In the genomic region with DNA sequence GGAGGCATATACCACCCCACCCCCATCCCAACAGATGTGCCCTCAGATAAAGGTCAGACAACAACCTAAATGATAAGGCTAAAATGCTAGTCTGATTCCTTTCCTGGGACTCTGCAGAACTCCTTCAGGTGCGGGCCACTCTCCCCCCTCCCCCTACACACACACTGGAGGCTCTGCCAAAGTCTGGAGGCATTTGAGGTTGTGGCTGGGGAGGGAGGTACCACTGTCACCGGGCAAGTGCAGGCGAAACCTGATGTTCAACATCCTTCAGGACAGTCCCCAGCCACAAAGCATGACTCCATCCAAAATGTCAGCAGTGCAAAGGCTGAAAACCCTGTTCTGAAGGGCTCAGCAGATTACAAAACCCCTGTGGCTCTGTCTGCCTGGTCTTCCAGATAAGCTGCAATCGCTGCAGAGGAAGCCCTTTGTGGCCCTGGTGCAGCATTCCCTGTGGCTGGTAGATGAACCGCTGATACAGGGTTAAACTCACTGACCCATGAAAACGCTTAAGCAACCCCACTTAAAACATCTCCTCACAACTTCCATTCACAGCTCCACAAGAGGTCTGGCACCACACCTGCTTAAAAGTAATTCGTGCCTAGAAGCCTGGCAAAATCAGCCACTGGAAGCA, we compare ENCODE assay signal across 8 mouse cellular contexts.
DNase-seq lines count a peak whose midpoint lies in the region; ATAC-seq and TF ChIP-seq lines count a peak whose summit lies in the region.

No protein-coding gene starts in this region.

- DNase-seq in urinary bladder, postnatal 25 days (ENCODE audit: low spot score): peak; percentile 40
- DNase-seq in urinary bladder, postnatal 10 days (ENCODE audit: low spot score): no peak
- no peak for DNase-seq in kidney, postnatal 0 days (ENCODE audit: low spot score)
- peak; percentile 51 to 67 for DNase-seq in lung, postnatal 4 days
- DNase-seq in thymus, postnatal 25 days: peak; percentile 71
- no peak for DNase-seq in cerebellum, postnatal 36 days
- DNase-seq in adrenal gland, adult 18-20 months (ENCODE audit: low spot score in 2 of 2): no peak

- no peak overlapping the region for H3K4me2 ChIP-seq in forebrain, embryonic 16.5 days (ENCODE audit: low read length)
- peak overlapping the region; percentile 61 for H3K4me2 ChIP-seq in kidney, postnatal 0 days (ENCODE audit: low read length)

- 0 out of 2 replicates have a peak overlapping the region, but pooled peaks have one; percentile 3 for H3K4me3 ChIP-seq in forebrain, embryonic 16.5 days (replicated peaks; ENCODE audit: low read length)
- H3K4me3 ChIP-seq in kidney, postnatal 0 days (replicated peaks; ENCODE audit: low read depth, low read length): peak overlapping the region; percentile 33

- no peak for ATAC-seq in forebrain, embryonic 16.5 days
- ATAC-seq in kidney, postnatal 0 days (replicated peaks; ENCODE audit: low FRiP score, low read depth): no peak

- H3K36me3 ChIP-seq in forebrain, embryonic 16.5 days (ENCODE audit: control insufficient read depth, insufficient read depth): no peaks in the 10 kb centered on the region
- no peaks in the 10 kb centered on the region for H3K36me3 ChIP-seq in kidney, postnatal 0 days (ENCODE audit: insufficient read depth, low read length)

- H3K4me1 ChIP-seq in forebrain, embryonic 16.5 days (replicated peaks; ENCODE audit: control insufficient read depth, insufficient read depth, low read length): peaks cover 32% of the 10 kb centered on the region
- H3K4me1 ChIP-seq in kidney, postnatal 0 days (replicated peaks; ENCODE audit: insufficient read depth, low read length): peaks cover 28% of the 10 kb centered on the region; the same call in 1 of the 2 replicates

- 5% methylated on average over 7 of the region's 7 CpGs for WGBS in forebrain, embryonic 16.5 days
- 14% methylated on average over 7 of the region's 7 CpGs for WGBS in kidney, postnatal 0 days

- H3K9ac ChIP-seq in forebrain, embryonic 16.5 days (replicated peaks; ENCODE audit: low read depth, low read length): no peak overlapping the region
- no peak overlapping the region; the same call in 1 of the 2 replicates for H3K9ac ChIP-seq in kidney, postnatal 0 days (ENCODE audit: low read depth, low read length)

- TF ChIP-seq CTCF in kidney, postnatal 0 days (IDR thresholded peaks at IDR 0.05; ENCODE audit: low read depth): no peak

- H3K27ac ChIP-seq in forebrain, embryonic 16.5 days (ENCODE audit: low read length): no peak overlapping the region
- H3K27ac ChIP-seq in kidney, postnatal 0 days: peak overlapping the region; percentile 57

- H3K27me3 ChIP-seq in forebrain, embryonic 16.5 days (replicated peaks; ENCODE audit: control insufficient read depth, insufficient read depth, low read length): no peaks in the 10 kb centered on the region
- H3K27me3 ChIP-seq in kidney, postnatal 0 days (ENCODE audit: insufficient read depth, low read length): no peaks in the 10 kb centered on the region

- H3K9me3 ChIP-seq in forebrain, embryonic 16.5 days (ENCODE audit: control insufficient read depth, low read length): no peaks in the 10 kb centered on the region
- no peaks in the 10 kb centered on the region for H3K9me3 ChIP-seq in kidney, postnatal 0 days (replicated peaks; ENCODE audit: low read length)

Comparison
In these comparisons a context has a peak if more than half of its experiments do, and no peak if none do; other contexts are left out.
1. DNase-seq: peak in urinary bladder, postnatal 25 days (single experiment), lung, postnatal 4 days (2 of 2) and thymus, postnatal 25 days (single experiment); none in urinary bladder, postnatal 10 days (single experiment), kidney, postnatal 0 days (single experiment), cerebellum, postnatal 36 days (0 of 2) and adrenal gland, adult 18-20 months (0 of 2).